ENCODE assay signal across 29 mouse cellular contexts in genomic region chr6:77191635-77192034, GRCm38 (mm10). TPM values are rescaled to one million over a fixed set of nuclear protein-coding genes. Genes with fewer than 3 reads are reported as not detected.
"Had no signal": no experiment of that assay in that cellular context is flagged by ENCODE, and none has a peak within 500 bp of the region (broad histone marks: within the 10 kb centered on the region; RNA-seq: fewer than 3 reads in every experiment).

No protein-coding gene starts in this region.

- H3K36me3 ChIP-seq: heart, embryonic 13.5 days; heart, embryonic 15.5 days; hindbrain, embryonic 13.5 days; hindbrain, embryonic 15.5 days; limb, embryonic 13.5 days; limb, embryonic 15.5 days; liver, embryonic 13.5 days had no signal

- H3K27ac ChIP-seq: heart, adult 2 months; heart, embryonic 13.5 days; heart, embryonic 15.5 days; hindbrain, embryonic 13.5 days; hindbrain, embryonic 15.5 days; hindbrain, postnatal 0 days; limb, embryonic 13.5 days; limb, embryonic 15.5 days; liver, embryonic 13.5 days had no signal

- H3K4me2 ChIP-seq: heart, embryonic 11.5 days; heart, embryonic 13.5 days; heart, embryonic 15.5 days; hindbrain, embryonic 13.5 days; hindbrain, embryonic 15.5 days; limb, embryonic 13.5 days; limb, embryonic 15.5 days; liver, embryonic 11.5 days; liver, embryonic 13.5 days had no signal

- H3K4me3 ChIP-seq: heart, adult 2 months; heart, embryonic 13.5 days; heart, embryonic 15.5 days; hindbrain, embryonic 13.5 days; hindbrain, embryonic 15.5 days; limb, embryonic 13.5 days; limb, embryonic 15.5 days; liver, embryonic 13.5 days had no signal

- H3K9me3 ChIP-seq: heart, embryonic 13.5 days; heart, embryonic 15.5 days; hindbrain, embryonic 13.5 days; hindbrain, embryonic 15.5 days; limb, embryonic 13.5 days; limb, embryonic 15.5 days; liver, embryonic 13.5 days had no signal

- ATAC-seq: hindbrain, postnatal 0 days; intestine, embryonic 16.5 days had no signal

- DNase-seq: gastrocnemius, postnatal 14 days; gastrocnemius, postnatal 36 days; heart, adult 11 months; heart, adult 2 months; heart, postnatal 14 days; heart, postnatal 36 days; kidney, adult 11 months; kidney, adult 2 months; kidney, adult 9 months; kidney, postnatal 10 days; kidney, postnatal 25 days; kidney, postnatal 4 days; layer of hippocampus, adult 9-11 months; layer of hippocampus, postnatal 36 days; left cerebral cortex, postnatal 4 days; liver, embryonic 13.5 days had no signal

- H3K4me1 ChIP-seq: heart, embryonic 13.5 days; heart, embryonic 15.5 days; hindbrain, embryonic 13.5 days; hindbrain, embryonic 15.5 days; limb, embryonic 13.5 days; limb, embryonic 15.5 days; liver, embryonic 13.5 days had no signal

- H3K9ac ChIP-seq: heart, embryonic 13.5 days; heart, embryonic 15.5 days; hindbrain, embryonic 13.5 days; hindbrain, embryonic 15.5 days; limb, embryonic 13.5 days; limb, embryonic 15.5 days; liver, embryonic 13.5 days had no signal

- H3K27me3 ChIP-seq: heart, embryonic 13.5 days; heart, embryonic 15.5 days; hindbrain, embryonic 13.5 days; hindbrain, embryonic 15.5 days; limb, embryonic 13.5 days; limb, embryonic 15.5 days; liver, embryonic 13.5 days had no signal

RNA-seq across cellular contexts. Expression of gene Lrrtm1, which starts 50.9 kb away (rescaled TPM):
- total RNA-seq: gastrocnemius, adult 18-20 months; gastrocnemius, adult 8-10 months; gastrocnemius, postnatal 36 days; heart, adult 2 months; heart, postnatal 36 days; hematopoietic stem cell, adult 5-6 weeks had no signal
